Mouse (Mus musculus) lung, embryonic 15.5 days (tissue): Measurements from ENCODE around the gene Far2. TPM values are rescaled to one million over a fixed set of nuclear protein-coding genes. Genes with fewer than 3 reads are reported as not detected.

ENCODE experiments used
- ATAC-seq: fragments of 200-750 bp; cut with Nextera tagmentation; 2 replicates; pipeline ENCODE4 v1.8.0; 2017; ENCODE audit warnings: moderate number of reproducible peaks, borderline replicate concordance; ENCODE audit not compliant: low FRiP score, low TSS enrichment; ENCODE audit errors: extremely low read depth
- H3K27ac ChIP-seq: fragments of 300-500 bp; sonication (generic); 2 replicates; pipeline ENCODE4 v1.5.1; 2015; ENCODE audit warnings: moderate library complexity, mild to moderate bottlenecking, inconsistent platforms
- H3K27me3 ChIP-seq: fragments of 300-500 bp; sonication (generic); 2 replicates; pipeline ENCODE4 v1.6.1; 2015; ENCODE audit warnings: inconsistent platforms
- H3K36me3 ChIP-seq: fragments of 300-500 bp; sonication (generic); 2 replicates; pipeline ENCODE4 v1.6.1; 2015; ENCODE audit warnings: inconsistent platforms
- H3K4me1 ChIP-seq: fragments of 300-500 bp; sonication (generic); 2 replicates; pipeline ENCODE4 v1.6.1; 2015; ENCODE audit warnings: inconsistent platforms
- H3K4me2 ChIP-seq: fragments of 300-500 bp; sonication (generic); 2 replicates; pipeline ENCODE4 v1.6.1; 2015; ENCODE audit warnings: inconsistent platforms, mild to moderate bottlenecking, moderate library complexity
- H3K4me3 ChIP-seq: fragments of 300-500 bp; sonication (generic); 2 replicates; pipeline ENCODE4 v1.5.1; 2015; ENCODE audit warnings: mild to moderate bottlenecking, inconsistent platforms
- H3K9ac ChIP-seq: fragments of 300-500 bp; sonication (generic); 2 replicates; pipeline ENCODE4 v1.6.1; 2015; ENCODE audit warnings: inconsistent platforms
- H3K9me3 ChIP-seq: fragments of 300-500 bp; sonication (generic); 2 replicates; pipeline ENCODE4 v1.6.1; 2016; ENCODE audit warnings: inconsistent platforms
- WGBS: fragments of 180-500 bp; shearing (Covaris S2); methylation state at CpG from one replicate; pipeline ENCODE4 v1.1.7; 2015; 5-methylcytosine and 5-hydroxymethylcytosine counted together
- polyA plus RNA-seq: library from polyadenylated mRNA; unstranded; fragments of >200 nt; fragmentation: Nextera tagmentation; extraction: Ambion mirVana; gene quantifications from 2 replicates; pipeline ENCODE4 v1.2.1, GENCODE M21; 2015

The Far2 gene
- polyA plus RNA-seq, 1 experiment from 2014 or later, result 8.5 TPM

DNA sequence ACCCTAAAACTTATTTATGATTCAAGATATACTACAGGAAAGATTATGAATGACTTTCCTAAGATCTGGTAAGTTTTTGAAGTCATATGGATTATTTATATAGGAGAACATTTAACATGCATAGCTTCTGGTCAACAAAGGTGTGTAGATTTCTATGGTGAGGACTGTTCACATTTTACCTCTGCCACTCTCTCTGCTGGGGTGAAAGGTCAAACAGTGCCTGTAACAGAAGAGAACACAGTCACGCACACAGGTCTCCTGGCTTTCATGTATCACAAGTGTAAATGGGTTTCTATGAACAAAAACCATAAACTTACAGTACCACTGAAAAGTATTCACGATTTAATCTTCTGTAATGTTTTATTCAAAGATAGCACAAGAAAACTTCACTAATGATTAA lies 152.1 kb downstream of the Far2 start:
- Histone ChIP-seq H3K27me3 (no peaks in the 10 kb centered on the region), H3K27ac (no peak overlapping the region), H3K9ac (no peak overlapping the region), H3K4me3 (no peak overlapping the region), H3K36me3 (peaks cover 55% of the 10 kb centered on the region), H3K9me3 (no peaks in the 10 kb centered on the region), H3K4me1 (no peaks in the 10 kb centered on the region), H3K4me2 (no peak overlapping the region)
- 86% methylated on average over 2 of the region's 2 CpGs for WGBS
- ATAC-seq, result no peak

DNA sequence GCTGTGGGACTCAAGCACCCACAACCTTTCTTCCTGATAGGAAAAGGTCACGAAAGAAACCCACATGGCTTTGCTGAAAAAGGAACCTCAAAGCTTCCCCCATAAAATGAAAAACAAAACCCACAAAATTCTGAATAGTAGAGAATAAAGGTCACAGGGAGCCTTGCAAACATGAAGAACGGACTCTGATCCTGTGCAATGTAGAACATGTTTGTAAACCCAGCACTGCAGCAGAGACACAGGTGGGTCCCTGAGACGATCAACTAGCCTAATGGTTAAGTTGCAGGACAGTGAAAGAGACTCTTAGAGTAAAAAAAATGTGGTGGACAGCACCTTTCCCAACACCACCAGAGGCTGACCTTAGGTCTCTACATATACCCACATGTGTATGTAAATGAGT lies 152.7 kb downstream of the Far2 start:
- no peaks in the 10 kb centered on the region for H3K9me3 ChIP-seq
- H3K27me3 ChIP-seq, result no peaks in the 10 kb centered on the region
- no peak overlapping the region for H3K4me3 ChIP-seq
- H3K27ac ChIP-seq, result no peak overlapping the region
- no peak overlapping the region for H3K9ac ChIP-seq
- H3K36me3 ChIP-seq, result peaks cover 51% of the 10 kb centered on the region
- no peaks in the 10 kb centered on the region for H3K4me1 ChIP-seq
- no peak overlapping the region for H3K4me2 ChIP-seq
- ATAC-seq, result no peak
- WGBS, result 79% methylated on average over 3 of the region's 3 CpGs

DNA sequence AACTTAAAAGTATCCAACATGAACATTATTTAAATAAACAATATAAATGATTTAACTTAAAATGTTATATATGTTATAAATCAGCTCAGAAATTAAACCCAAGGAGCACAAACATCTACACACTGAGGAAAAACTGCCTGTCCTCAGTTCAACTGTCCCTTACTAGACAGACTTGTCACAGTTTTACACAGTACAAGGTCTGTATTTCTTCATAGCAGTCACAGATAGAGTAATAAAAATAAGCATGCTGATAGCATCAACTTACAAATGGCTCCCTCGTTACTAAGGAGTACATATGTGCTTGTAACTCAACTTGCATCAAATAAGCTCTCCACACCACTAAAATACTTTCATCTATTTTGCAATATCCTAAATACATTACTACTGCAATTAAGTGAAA lies 158.1 kb downstream of the Far2 start:
- ATAC-seq, result no peak
- Histone ChIP-seq H3K27ac (no peak overlapping the region), H3K4me1 (peaks cover under 1% of the 10 kb centered on the region; the same call in 1 of the 2 replicates), H3K9me3 (no peaks in the 10 kb centered on the region), H3K36me3 (peaks cover 32% of the 10 kb centered on the region), H3K4me2 (no peak overlapping the region), H3K27me3 (no peaks in the 10 kb centered on the region), H3K9ac (no peak overlapping the region), H3K4me3 (no peak overlapping the region)
- WGBS, result 80% methylated on average over 1 of the region's 1 CpGs

DNA sequence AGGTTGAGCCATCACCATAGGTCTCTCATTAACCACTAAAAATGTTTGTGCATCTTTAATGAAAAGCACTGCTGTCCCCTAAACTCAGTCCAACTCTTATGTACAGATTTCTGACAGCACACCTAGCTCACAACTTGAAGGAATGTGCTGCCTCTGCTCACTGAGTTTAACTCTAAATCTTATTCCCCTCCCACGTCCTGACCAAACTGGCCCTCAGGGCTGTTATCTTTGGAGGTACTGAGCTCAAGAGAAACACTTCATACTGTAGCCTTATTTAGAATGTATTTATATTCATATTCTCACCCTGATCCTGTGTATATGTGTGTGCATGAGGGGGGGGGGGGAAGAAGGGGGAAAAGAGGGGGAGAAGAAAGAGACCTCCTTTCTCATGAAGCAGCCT lies 160.5 kb downstream of the Far2 start:
- no peak overlapping the region for H3K9ac ChIP-seq
- WGBS, result 69% methylated on average over 1 of the region's 1 CpGs
- no peak overlapping the region for H3K27ac ChIP-seq
- H3K27me3 ChIP-seq, result no peaks in the 10 kb centered on the region
- no peak for ATAC-seq
- peaks cover 14% of the 10 kb centered on the region for H3K36me3 ChIP-seq
- H3K4me2 ChIP-seq, result no peak overlapping the region
- peaks cover 10% of the 10 kb centered on the region; the same call in 1 of the 2 replicates for H3K4me1 ChIP-seq
- no peaks in the 10 kb centered on the region for H3K9me3 ChIP-seq
- H3K4me3 ChIP-seq, result no peak overlapping the region

DNA sequence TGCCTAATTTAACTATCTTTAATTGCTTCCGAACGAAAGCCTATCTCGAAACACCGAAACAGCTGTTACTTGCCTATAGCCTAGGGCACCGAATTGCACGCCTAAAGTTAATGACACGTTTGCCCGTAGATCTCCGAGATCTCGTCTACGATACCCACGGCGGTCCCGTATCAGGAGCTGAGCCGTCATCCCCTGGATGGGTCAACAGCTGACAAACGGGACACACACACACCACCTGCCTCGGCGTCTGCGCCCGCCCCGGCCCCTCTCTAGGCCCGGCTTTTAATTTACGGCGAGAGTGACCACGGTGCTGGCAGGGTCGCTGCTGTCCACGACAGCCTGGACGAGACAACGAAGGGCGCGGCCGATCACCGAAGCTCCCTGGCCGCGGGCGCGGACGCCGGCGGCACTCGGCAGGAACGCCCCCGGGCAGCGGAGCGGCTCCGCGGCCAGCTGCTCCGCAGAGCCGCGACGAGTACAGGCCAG lies 164.4 kb downstream of the Far2 start:
- Histone ChIP-seq H3K9me3 (no peaks in the 10 kb centered on the region), H3K36me3 (no peaks in the 10 kb centered on the region; the same call in 1 of the 2 replicates), H3K9ac (peak overlapping the region; percentile 99), H3K4me2 (peak overlapping the region; percentile 71), H3K27ac (peak overlapping the region; percentile 69), H3K4me3 (peak overlapping the region; percentile 97), H3K27me3 (no peaks in the 10 kb centered on the region), H3K4me1 (peaks cover 17% of the 10 kb centered on the region)
- ATAC-seq, result peak; percentile 39
- under 1% methylated on average over 51 of the region's 51 CpGs for WGBS

DNA sequence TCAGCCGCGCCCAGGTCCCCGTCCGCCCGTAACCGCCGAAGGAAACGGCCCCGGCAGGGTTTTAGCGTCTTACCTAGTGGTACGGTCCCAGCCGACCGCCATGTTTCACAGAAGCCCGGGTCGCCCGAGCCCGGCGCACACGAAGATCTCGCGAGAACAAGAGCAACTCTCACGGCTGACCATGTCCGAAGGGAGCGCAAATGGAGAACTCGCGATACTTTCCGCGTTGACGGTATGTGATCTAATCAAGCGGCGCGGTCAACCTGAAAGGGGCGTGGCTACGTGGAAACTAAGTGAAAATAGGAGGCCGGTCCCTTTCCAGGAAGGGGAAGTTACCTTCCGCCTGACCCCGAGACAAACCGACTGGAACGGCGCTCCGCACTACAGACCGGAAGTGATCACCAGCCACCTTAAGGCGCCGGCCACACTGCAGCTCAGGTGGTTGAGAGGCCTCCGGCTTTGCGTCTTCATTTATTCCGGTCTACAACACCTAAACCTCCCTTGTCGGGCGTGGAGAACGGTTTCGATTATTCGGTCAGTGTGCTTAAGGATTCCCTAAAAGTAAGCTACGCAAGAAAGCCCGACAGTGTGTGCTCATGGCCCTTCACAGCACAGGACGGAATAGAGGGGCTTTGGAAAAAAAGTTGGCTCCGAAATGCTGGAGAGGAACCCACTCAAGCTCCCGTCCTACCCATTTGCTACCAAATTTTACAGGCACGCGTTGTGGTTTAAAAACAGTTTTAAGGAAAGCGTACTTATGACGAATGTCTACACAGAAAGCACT lies 165.0 kb downstream of the Far2 start, which contains the start of gene Ergic2:
TSS of gene Ergic2 (minus strand) at position 478 of the 784 bp plus-strand sequence.
- H3K9ac ChIP-seq, result peak within 1 kb of the TSS; percentile 99
- no peaks in the 10 kb centered on the region for H3K36me3 ChIP-seq
- no peaks in the 10 kb centered on the region for H3K27me3 ChIP-seq
- no peaks in the 10 kb centered on the region for H3K9me3 ChIP-seq
- H3K27ac ChIP-seq, result peak within 1 kb of the TSS; percentile 81
- H3K4me1 ChIP-seq, result peaks cover 17% of the 10 kb centered on the region
- H3K4me3 ChIP-seq, result peak within 1 kb of the TSS; percentile 97
- ATAC-seq, result peak; percentile 99
- peak within 1 kb of the TSS; percentile 71 for H3K4me2 ChIP-seq
- under 1% methylated on average over 61 of the region's 61 CpGs for WGBS

GRCm38 (mm10) chr6:148214765-148215164 lies 167.7 kb downstream of the Far2 start:
- ATAC-seq, result no peak
- whole genome bisulfite sequencing, result 3% methylated on average over 5 of the region's 5 CpGs

GRCm38 (mm10) chr6:148216752-148217151 lies 169.7 kb downstream of the Far2 start:
- 78% methylated on average over 4 of the region's 4 CpGs for WGBS
- Histone ChIP-seq H3K9ac (no peak overlapping the region), H3K27me3 (no peaks in the 10 kb centered on the region), H3K27ac (no peak overlapping the region), H3K4me3 (no peak overlapping the region), H3K4me2 (no peak overlapping the region), H3K9me3 (no peaks in the 10 kb centered on the region), H3K36me3 (no peaks in the 10 kb centered on the region), H3K4me1 (peaks cover 7% of the 10 kb centered on the region; the same call in 1 of the 2 replicates)
- ATAC-seq, result no peak

More at GRCm38 (mm10) chr6:148214765-148215164, 167.7 kb downstream of the Far2 start:
- H3K9me3 ChIP-seq, result no peaks in the 10 kb centered on the region
- H3K36me3 ChIP-seq, result no peaks in the 10 kb centered on the region
- no peak overlapping the region for H3K27ac ChIP-seq
- H3K9ac ChIP-seq, result no peak overlapping the region
- no peaks in the 10 kb centered on the region for H3K27me3 ChIP-seq
- H3K4me3 ChIP-seq, result no peak overlapping the region
- H3K4me1 ChIP-seq, result peaks cover 17% of the 10 kb centered on the region
- H3K4me2 ChIP-seq, result no peak overlapping the region

DNA sequence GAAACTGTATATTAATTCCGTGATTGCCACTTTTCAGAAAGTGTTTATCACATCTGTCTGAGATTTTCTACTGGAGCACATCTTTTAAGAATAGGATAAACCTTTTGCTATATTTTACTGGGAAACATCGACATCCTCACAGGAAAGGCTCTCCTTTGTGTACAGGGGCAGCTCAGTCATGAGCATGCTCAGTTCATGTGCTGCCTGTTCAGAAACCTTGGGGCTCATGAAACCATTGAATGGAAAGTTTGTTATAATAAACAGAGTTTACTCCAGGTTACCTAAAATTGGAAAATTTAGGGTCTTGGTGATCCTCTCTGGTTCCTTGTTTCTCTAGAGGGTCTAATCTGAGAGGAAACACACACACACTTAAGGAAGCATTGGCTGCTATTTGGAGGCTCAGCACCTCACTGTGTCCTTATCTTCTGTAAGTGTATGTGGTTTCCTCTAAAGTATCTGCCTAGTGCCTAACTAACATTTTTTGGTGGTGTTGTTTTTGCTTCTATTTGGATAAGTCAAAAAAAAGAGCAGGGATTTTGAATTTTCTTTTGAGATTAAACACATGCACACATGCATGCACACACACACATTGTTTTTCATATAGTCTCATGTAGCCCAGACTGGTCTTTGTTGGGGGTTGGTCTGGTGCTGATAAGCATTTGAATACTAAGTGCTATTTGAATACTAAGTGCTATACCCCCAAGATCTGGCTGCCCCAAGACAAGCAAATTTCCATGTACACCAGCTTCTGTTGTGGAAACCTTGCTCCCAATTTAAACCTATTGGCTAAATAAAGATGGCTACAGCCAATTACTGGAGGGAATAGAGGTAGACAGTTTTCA lies 171.4 kb downstream of the Far2 start:
- Histone ChIP-seq H3K9me3 (no peaks in the 10 kb centered on the region), H3K36me3 (no peaks in the 10 kb centered on the region), H3K27me3 (no peaks in the 10 kb centered on the region), H3K9ac (no peak overlapping the region), H3K27ac (no peak overlapping the region), H3K4me1 (peaks cover 2% of the 10 kb centered on the region; the same call in 1 of the 2 replicates), H3K4me2 (no peak overlapping the region), H3K4me3 (no peak overlapping the region)
- ATAC-seq, result no peak
- 77% methylated on average over 2 of the region's 2 CpGs for WGBS

- H3K9me3 ChIP-seq, result no peaks in the 10 kb centered on the region
- no peak overlapping the region for H3K4me3 ChIP-seq
- no peak overlapping the region for H3K9ac ChIP-seq
- no peaks in the 10 kb centered on the region for H3K36me3 ChIP-seq
- no peak for ATAC-seq
- 70% methylated on average over 2 of the region's 2 CpGs for WGBS
- no peaks in the 10 kb centered on the region for H3K4me1 ChIP-seq
- no peak overlapping the region for H3K27ac ChIP-seq
- H3K4me2 ChIP-seq, result no peak overlapping the region
- no peaks in the 10 kb centered on the region for H3K27me3 ChIP-seq
These were observed 175.6 kb downstream of the Far2 start for GRCm38 (mm10) chr6:148222686-148223085.

- Histone ChIP-seq H3K4me1 (no peaks in the 10 kb centered on the region), H3K27me3 (no peaks in the 10 kb centered on the region), H3K9me3 (no peaks in the 10 kb centered on the region), H3K9ac (no peak overlapping the region), H3K4me2 (no peak overlapping the region), H3K4me3 (no peak overlapping the region), H3K27ac (no peak overlapping the region), H3K36me3 (no peaks in the 10 kb centered on the region)
- no peak for ATAC-seq
- WGBS, result 66% methylated on average over 3 of the region's 3 CpGs
These were observed 180.5 kb downstream of the Far2 start for GRCm38 (mm10) chr6:148227542-148227941.
